Mouse (Mus musculus) urinary bladder, adult 2 months (tissue): ENCODE data around the gene Gsg1l. TPM values are rescaled to one million over a fixed set of nuclear protein-coding genes. Genes with fewer than 3 reads are reported as not detected.

Experiments
- DNase-seq: peaks from one replicate; pipeline ENCODE4 v3.0.0; 2022; ENCODE audit warnings: low spot score
- polyA plus RNA-seq: library from polyadenylated mRNA; depleted of rRNA; stranded (reverse); fragments of >200 nt; gene quantifications from 2 replicates; pipeline ENCODE4 v1.2.3, GENCODE M21; 2012; rRNA removed

Gene Gsg1l
- polyA plus RNA-seq, 1 experiment: 0.63 TPM

DNA sequence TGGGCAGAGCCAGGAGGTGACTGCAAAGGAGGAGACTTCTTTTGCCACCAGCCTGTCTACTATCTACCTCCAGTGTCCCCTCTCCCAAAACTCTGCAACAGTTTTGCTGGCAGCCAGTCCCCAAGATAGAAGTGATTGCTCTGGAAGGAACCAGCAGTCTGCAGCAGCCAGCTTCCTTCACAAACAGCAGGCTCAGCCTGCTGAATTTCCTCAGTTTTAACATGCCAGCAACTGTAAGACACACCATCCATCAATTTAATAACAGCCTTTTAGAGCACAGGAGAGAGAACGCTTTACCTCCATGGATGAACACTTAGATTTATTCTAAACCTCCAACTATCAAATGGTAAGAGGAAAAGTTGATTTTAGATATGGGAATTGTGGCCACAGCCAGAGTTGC, 218.2 kb downstream of the Gsg1l start:
- DNase-seq: no peak

DNA sequence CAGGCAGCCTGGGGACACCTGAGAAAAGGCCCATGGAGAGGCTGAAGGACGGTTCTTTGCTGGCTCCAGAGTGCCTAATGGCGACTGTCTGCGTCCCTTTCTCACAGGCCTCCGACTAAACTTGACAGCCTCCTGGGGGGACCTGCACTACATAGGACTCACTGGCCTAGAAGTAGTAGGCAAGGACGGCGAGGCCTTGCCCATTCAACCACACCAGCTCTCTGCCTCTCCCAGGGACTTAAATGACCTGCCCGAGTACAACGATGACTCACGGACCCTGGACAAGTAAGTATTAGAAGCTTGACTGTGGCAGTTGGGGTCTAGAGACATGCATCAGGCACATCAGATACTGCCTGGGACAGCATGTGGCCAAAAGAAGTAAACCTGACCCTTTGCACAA, 221.8 kb downstream of the Gsg1l start:
- no peak for DNase-seq

DNA sequence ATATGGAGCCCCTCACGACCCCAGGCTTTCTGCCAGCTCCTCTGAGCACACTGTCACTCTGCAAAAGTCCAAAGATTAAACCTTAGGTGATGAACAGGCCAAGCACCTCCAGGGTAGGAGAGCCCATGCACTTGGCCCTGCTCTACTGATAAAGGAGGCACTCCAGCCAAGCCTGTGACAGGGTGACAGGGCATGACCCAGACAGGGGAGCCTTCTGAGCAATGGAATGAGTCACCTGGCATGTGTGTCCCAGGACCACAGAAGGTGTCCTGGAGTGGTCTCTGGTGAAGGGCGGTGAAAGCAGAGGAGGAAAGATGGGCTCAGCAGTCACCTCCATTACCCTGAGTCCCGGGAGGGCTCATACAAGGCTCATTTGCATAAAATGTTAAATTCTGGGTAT, 222.6 kb downstream of the Gsg1l start:
- no peak for DNase-seq

DNA sequence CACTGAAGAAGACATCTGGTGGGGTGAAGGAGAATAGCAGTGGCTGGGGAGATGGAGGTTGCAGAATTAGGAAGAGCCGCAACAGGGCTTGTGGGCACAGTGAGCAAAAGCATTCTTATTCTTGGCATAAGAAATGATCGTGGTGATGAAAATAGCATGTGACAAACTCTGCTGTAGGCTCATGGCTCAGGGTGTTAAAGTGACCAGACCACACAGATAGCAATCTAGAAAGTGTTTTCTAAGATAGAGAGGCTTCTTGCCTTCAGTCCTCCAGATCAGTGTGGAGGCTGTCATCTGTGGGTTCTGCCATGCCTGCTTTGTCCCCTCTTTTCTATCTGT, 234.7 kb downstream of the Gsg1l start:
- DNase-seq: no peak

GRCm38 (mm10) chr7:125846866-125847527, 235.2 kb downstream of the Gsg1l start:
- no peak for DNase-seq

DNA sequence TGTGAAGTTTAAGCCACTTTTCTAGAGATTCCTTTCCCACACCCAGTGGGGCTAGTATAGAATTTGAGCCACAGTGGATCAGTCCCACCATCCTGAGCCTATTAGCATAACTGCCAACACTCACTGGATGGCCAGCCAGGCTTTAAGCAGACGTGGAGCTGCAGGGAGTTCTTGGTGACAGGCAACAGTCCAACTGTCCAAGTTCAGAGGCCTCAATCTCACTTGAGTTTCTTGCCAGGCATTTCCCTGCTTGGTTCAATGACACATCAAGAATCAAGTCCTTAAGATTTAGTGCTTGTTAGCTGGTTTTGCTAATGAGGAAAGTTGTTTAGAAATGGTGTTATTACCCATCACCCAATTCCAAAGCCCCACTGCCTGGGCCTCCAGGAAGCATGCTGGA, 236.6 kb downstream of the Gsg1l start:
- DNase-seq: no peak

GRCm38 (mm10) chr7:125838078-125838742, 244.0 kb downstream of the Gsg1l start:
- no peak for DNase-seq

- no peak for DNase-seq
These were observed 248.7 kb downstream of the Gsg1l start for GRCm38 (mm10) chr7:125833471-125833870.

- no peak for DNase-seq
These were observed 249.4 kb downstream of the Gsg1l start for GRCm38 (mm10) chr7:125832767-125833166.

DNA sequence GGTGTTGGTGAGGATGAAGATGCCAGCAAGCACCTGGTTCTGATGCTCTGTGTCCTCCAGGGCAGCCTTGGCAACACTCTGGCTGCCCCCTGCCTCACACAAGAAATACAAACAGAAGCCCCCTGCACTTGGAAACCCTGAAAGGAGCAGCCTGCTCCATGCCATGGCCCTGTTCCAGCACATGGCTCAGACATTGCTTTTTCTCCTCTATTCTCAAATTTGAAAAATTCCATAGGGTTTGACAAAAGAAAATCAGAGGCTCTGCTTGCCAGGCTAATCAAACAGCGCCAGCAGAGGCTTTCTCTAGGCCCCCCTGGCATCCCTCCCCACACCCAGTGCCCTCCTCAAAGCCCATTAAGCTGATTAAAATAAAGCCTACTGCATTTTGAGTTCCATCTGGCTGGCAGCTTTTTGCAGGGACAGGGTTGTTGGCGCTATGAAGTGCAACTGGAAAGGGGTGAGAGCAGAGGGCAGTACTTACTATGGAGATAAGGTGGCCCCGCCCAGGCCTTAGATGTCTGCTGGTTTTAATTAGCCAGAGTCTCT, 253.0 kb downstream of the Gsg1l start:
- DNase-seq: no peak

- DNase-seq: no peak
These were observed 253.7 kb downstream of the Gsg1l start for GRCm38 (mm10) chr7:125828561-125828960.

Other genes with a start within 250 kb of the Gsg1l start
- 81.2 and 83.4 TPM in 2 replicates for gene Xpo6, start 118.1 kb upstream of the Gsg1l start, polyA plus RNA-seq
- gene Sbk1, start 190.2 kb upstream of the Gsg1l start, polyA plus RNA-seq: 2.7 and 3.7 TPM in 2 replicates